Mouse (Mus musculus): Measurements from ENCODE around the gene Melk.

The Melk gene

DNA sequence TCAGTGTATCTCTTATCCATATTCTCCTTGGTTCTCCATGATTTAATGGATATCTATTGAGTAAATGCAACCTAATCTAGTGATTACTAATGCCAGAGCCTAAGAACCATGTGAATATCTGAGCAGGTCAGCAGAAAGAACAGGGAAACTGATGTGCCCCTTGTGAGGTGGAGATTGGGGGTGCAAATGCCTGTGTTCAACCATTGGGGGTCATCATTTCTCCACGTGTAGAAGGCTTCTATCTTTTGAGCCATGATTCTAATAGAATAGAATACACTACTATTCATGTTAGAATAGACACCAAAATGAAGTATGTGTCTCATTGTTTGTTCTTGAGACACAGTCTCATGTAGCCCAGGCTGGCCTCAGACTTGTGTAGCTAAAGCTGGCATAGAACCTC is 27.3 kb downstream of the Melk start:
- no peak for DNase-seq (ENCODE audit: low spot score)

DNA sequence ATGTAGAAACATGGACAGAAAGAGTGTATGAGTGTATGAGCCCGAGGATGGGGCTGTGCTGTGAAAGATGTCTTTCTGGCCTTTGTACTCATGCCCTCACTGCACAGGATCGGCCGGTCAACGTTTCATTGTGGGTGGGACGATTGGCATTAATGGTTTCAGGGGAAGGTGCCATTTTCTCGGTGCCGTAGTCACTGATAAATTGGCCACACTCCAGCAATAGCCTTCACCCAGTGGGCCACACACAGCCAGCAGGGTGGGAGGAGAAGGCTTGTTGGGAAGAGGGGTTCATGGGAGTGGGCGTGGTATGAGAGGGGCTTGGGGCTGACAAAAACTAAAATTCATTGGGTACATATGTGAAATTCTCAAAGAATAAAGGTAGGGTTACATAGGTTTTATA is 34.3 kb downstream of the Melk start:
- DNase-seq (ENCODE audit: low spot score), result no peak

DNA sequence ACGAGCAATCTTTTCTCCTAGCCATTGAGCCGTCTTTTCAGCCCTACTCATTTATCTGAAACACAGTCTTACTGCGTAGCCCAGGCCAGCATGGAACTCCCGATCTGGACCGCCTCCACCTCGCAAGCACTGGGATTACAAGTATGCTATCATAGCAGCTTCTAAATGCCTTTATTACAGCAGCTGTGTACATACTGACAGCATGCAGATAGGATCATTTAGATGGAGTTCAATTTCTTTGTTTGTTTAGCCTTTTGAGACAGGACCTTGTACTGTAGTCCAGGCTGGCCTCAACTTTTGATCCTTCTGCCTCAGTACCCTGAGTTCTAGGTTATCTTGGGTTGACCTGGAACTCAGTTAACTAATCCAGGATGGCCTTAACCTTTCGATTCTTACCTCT is 61.0 kb downstream of the Melk start:
- DNase-seq (ENCODE audit: low spot score), result no peak

DNA sequence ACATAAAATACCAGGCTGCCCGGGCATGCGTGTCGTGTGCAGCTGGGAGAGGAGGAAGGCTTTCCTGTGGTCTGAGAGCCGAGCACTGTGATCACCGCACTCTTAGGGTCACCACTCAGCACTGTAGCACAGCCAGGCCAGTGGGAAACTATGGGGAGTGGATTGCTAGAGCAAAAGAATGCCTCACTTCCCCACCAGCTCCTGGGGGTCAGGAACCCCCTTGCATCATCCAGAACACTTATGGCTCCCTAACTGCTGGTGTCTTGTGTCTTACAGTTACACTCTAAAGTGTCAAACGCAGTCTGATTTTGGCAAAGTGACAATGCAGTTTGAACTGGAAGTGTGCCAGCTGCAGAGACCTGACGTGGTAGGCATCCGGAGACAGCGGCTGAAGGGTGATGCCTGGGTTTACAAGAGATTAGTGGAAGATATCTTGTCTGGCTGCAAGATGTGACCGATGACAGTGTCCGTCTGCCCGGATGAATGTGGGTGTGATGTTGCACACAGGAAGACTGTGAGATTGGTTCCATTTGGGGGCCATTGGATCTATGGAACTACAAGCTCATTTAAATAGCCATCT is 62.8 kb downstream of the Melk start:
- no peak for DNase-seq (ENCODE audit: low spot score)

DNA sequence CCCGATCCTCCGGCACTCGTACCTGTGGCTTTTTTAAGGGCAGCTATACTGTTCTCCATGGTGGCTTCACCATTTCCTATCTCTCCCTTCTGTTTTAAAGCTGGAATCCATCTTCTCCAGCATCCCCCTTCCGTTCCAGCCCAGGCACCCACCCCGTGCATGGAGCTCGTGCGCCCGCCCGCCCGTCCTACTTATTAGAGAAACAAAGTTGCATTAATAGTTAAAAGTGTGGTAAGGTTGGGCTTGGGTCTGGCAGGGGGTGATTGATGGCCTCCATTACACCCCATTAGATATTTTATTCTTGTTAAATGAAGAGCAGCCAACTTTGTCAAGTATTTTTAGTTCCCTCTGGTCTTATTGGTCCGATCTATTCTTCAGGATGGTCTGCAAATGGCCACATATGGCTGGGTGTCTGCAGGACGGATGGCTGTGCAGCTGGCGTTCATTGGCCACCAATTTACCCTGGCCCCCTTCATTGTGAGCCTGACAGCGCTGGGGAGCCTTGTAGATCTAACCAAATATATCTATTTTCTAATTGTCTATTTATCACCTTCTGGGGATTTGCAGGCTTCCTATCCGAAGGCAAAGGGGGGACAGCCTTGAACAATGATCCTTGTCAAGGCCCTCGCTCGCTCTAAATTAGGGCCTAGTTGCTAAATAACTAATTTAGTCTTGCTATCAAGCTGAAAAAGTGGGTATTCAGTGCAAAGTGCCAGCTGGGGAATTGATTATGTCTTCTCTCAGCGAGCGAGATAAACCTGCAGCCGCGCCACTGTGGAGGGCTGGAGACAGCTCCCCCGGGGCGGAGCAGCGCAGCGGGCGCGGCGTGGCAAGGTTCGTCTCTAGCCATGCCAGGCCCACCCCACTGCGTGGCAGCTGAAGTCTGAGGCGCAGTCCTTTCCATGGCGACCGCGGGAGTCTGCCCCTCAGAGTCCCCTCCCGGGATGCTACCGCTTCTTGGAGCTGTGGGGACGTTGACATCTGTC is 91.8 kb downstream of the Melk start:
- DNase-seq (ENCODE audit: low spot score), result no peak

DNA sequence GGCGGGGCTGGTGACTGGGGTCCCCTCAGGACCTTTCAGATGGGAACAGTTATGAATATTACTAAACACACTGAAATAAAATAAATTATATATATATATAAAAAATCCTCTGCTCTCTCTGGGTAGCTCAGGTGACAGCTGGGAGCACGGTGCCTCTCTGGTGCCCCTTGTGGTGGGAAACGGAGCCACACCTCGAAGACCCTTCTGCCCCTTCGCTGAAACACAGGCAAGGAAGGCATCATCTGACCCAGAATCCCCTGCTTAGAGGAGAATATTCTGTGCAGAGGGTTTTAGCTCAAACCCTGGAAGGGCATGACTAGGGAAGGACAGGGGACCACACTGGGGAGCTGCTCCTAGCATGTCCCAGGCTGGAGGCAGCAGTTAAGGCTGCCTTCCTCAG is 101.9 kb downstream of the Melk start:
- DNase-seq (ENCODE audit: low spot score), result peak; percentile 80

DNA sequence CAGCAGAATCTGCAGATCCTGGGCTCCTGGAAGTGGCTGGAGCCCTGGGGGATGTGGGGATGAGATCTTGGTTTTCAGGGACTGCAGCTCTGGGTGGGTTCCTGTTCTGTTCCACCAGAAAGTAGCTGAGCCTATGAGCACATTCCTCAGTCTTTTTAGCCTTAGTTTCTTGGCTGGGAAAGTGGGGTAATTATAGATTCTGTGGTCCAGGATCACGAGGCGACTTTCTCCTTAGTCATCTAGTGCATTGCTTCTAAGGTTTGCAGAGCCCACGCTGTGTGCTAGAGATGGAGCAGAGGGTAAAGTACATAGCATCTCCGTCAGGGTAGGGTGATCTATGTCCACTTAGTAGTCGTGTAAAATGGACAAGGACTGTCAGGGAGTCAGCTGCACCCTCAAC is 103.8 kb downstream of the Melk start:
- no peak for DNase-seq (ENCODE audit: low spot score)
